14 mouse cellular contexts compared by ENCODE assay signal in the genomic region with DNA sequence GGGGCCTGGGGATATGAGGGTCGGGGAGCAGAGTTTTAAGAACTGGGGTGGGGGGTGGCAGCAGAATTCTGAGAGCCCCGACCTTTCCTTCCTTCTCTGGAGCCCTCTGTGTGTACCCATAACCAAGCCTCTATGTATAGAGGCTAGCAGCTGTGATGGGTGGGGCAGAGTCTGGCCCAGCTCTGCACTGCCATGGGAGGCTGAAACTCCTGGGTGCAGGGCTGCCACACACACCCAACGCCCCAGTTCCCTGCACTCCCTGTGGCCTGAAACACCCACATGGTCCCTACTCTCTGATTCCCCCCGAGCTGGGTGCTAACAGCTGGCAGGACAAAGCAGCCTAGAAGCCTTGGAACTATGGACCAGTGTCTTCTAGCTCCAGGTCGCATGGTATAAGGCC.
"Had no signal": no experiment of that assay in that cellular context is flagged by ENCODE, and none has a peak within 500 bp of the region (broad histone marks: within the 10 kb centered on the region; RNA-seq: fewer than 3 reads in every experiment).

No protein-coding gene starts in this region.

- DNase-seq: lung, adult 18-20 months; lung, embryonic 14.5 days; lung, postnatal 10 days; lung, postnatal 4 days; midbrain, embryonic 14.5 days; right cerebral cortex, postnatal 14 days; thymus, adult 2 months; thymus, postnatal 25 days; thymus, postnatal 4 days had no signal

- H3K9ac ChIP-seq: lung, embryonic 14.5 days; midbrain, embryonic 12.5 days; neural tube, embryonic 12.5 days; stomach, embryonic 15.5 days had no signal

- H3K27me3 ChIP-seq: midbrain, embryonic 12.5 days; neural tube, embryonic 12.5 days; stomach, embryonic 15.5 days had no signal

- H3K27ac ChIP-seq: midbrain, embryonic 10.5 days; midbrain, embryonic 12.5 days; neural tube, embryonic 12.5 days; stomach, embryonic 15.5 days had no signal

- H3K4me2 ChIP-seq: lung, embryonic 14.5 days; midbrain, embryonic 12.5 days; neural tube, embryonic 12.5 days; stomach, embryonic 15.5 days had no signal

- H3K4me3 ChIP-seq: midbrain, embryonic 10.5 days; midbrain, embryonic 12.5 days; neural tube, embryonic 12.5 days; stomach, embryonic 15.5 days had no signal

- H3K4me1 ChIP-seq: midbrain, embryonic 12.5 days; stomach, embryonic 15.5 days had no signal

- H3K9me3 ChIP-seq: stomach, embryonic 15.5 days had no signal

- ATAC-seq: midbrain, embryonic 16.5 days had no signal
